Mouse (Mus musculus): ENCODE data around the gene Zscan12. TPM values are rescaled to one million over a fixed set of nuclear protein-coding genes. Genes with fewer than 3 reads are reported as not detected.

Zscan12 gene
- 6.9 and 8.1 TPM in 2 replicates for polyA plus RNA-seq (2014; fragmentation: Nextera tagmentation; extraction: Ambion mirVana)

GRCm38 (mm10) chr13:21362621-21363248 is at the start of gene Zscan12:
Gene Zscan12, plus strand, starts transcription at chr13:21362820.
- Histone ChIP-seq H3K9me3 (ENCODE audit: control insufficient read depth, low read length) (no peaks in the 10 kb centered on the region), H3K27ac (replicated peaks in 1 of 2; ENCODE audit: control insufficient read depth in 1 of 2, insufficient read depth in 1 of 2, low read depth in 2 of 2, low read length in 2 of 2) (peak within 1 kb of the TSS; percentile 85 to 90), H3K4me1 (ENCODE audit: control insufficient read depth in 2 of 2, insufficient read depth in 2 of 2, low read length in 2 of 2) (peaks cover 3 to 18% of the 10 kb centered on the region in 2 experiments), H3K9ac (ENCODE audit: low read length) (peak within 1 kb of the TSS; percentile 88), H3K4me3 (ENCODE audit: control insufficient read depth in 1 of 2, insufficient read depth in 1 of 2, low read depth in 1 of 2, low read length in 2 of 2) (peak within 1 kb of the TSS; percentile 75 to 99), H3K36me3 (ENCODE audit: control insufficient read depth, insufficient read depth, low read length) (peaks cover 13% of the 10 kb centered on the region; the same call in 1 of the 2 replicates), H3K27me3 (ENCODE audit: control insufficient read depth, insufficient read depth, low read length) (no peaks in the 10 kb centered on the region), H3K4me2 (ENCODE audit: low read length) (peak within 1 kb of the TSS; percentile 75)
- WGBS: 1% methylated on average over 29 of the region's 29 CpGs
- ATAC-seq (ENCODE audit: insufficient number of reproducible peaks, insufficient read depth, low FRiP score, low read depth): peak; percentile 98

GRCm38 (mm10) chr13:21312854-21313253 is 49.8 kb upstream of the Zscan12 start:
- 37% methylated on average over 4 of the region's 5 CpGs for WGBS
- ATAC-seq (ENCODE audit: insufficient number of reproducible peaks, insufficient read depth, low FRiP score, low read depth): no peak

GRCm38 (mm10) chr13:21313903-21314302 is 48.7 kb upstream of the Zscan12 start:
- no peaks in the 10 kb centered on the region for H3K27me3 ChIP-seq (ENCODE audit: control insufficient read depth, insufficient read depth, low read length)
- no peak overlapping the region for H3K4me3 ChIP-seq (ENCODE audit: control insufficient read depth in 1 of 2, insufficient read depth in 1 of 2, low read depth in 1 of 2, low read length in 2 of 2)
- no peaks in the 10 kb centered on the region for H3K4me1 ChIP-seq (ENCODE audit: control insufficient read depth in 2 of 2, insufficient read depth in 2 of 2, low read length in 2 of 2)
- no peak overlapping the region for H3K27ac ChIP-seq (replicated peaks in 1 of 2; ENCODE audit: control insufficient read depth in 1 of 2, insufficient read depth in 1 of 2, low read depth in 2 of 2, low read length in 2 of 2)
- no peak overlapping the region for H3K9ac ChIP-seq (ENCODE audit: low read length)
- no peaks in the 10 kb centered on the region for H3K36me3 ChIP-seq (ENCODE audit: control insufficient read depth, insufficient read depth, low read length)
- no peak overlapping the region for H3K4me2 ChIP-seq (ENCODE audit: low read length)
- no peak for ATAC-seq (ENCODE audit: insufficient number of reproducible peaks, insufficient read depth, low FRiP score, low read depth)
- 72% methylated on average over 4 of the region's 4 CpGs for WGBS
- H3K9me3 ChIP-seq (ENCODE audit: control insufficient read depth, low read length): no peaks in the 10 kb centered on the region

More at GRCm38 (mm10) chr13:21312854-21313253, 49.8 kb upstream of the Zscan12 start:
- H3K9ac ChIP-seq (ENCODE audit: low read length): no peak overlapping the region
- H3K36me3 ChIP-seq (ENCODE audit: control insufficient read depth, insufficient read depth, low read length): no peaks in the 10 kb centered on the region
- H3K4me2 ChIP-seq (ENCODE audit: low read length): no peak overlapping the region
- no peak overlapping the region for H3K4me3 ChIP-seq (ENCODE audit: control insufficient read depth in 1 of 2, insufficient read depth in 1 of 2, low read depth in 1 of 2, low read length in 2 of 2)
- no peak overlapping the region for H3K27ac ChIP-seq (replicated peaks in 1 of 2; ENCODE audit: control insufficient read depth in 1 of 2, insufficient read depth in 1 of 2, low read depth in 2 of 2, low read length in 2 of 2)
- H3K4me1 ChIP-seq (ENCODE audit: control insufficient read depth in 2 of 2, insufficient read depth in 2 of 2, low read length in 2 of 2): no peaks in the 10 kb centered on the region
- H3K9me3 ChIP-seq (ENCODE audit: control insufficient read depth, low read length): no peaks in the 10 kb centered on the region
- H3K27me3 ChIP-seq (ENCODE audit: control insufficient read depth, insufficient read depth, low read length): no peaks in the 10 kb centered on the region

GRCm38 (mm10) chr13:21320262-21320661 is 42.4 kb upstream of the Zscan12 start:
- H3K9ac ChIP-seq (ENCODE audit: low read length): no peak overlapping the region
- no peaks in the 10 kb centered on the region; the same call in 1 of the 2 replicates for H3K27me3 ChIP-seq (ENCODE audit: control insufficient read depth, insufficient read depth, low read length)
- H3K9me3 ChIP-seq (ENCODE audit: control insufficient read depth, low read length): no peaks in the 10 kb centered on the region
- no peaks in the 10 kb centered on the region; a peak in 2 of 4 replicates for H3K4me1 ChIP-seq (ENCODE audit: control insufficient read depth in 2 of 2, insufficient read depth in 2 of 2, low read length in 2 of 2)
- H3K36me3 ChIP-seq (ENCODE audit: control insufficient read depth, insufficient read depth, low read length): no peaks in the 10 kb centered on the region
- H3K4me3 ChIP-seq (ENCODE audit: control insufficient read depth in 1 of 2, insufficient read depth in 1 of 2, low read depth in 1 of 2, low read length in 2 of 2): no peak overlapping the region
- no peak overlapping the region for H3K4me2 ChIP-seq (ENCODE audit: low read length)
- no peak overlapping the region for H3K27ac ChIP-seq (replicated peaks in 1 of 2; ENCODE audit: control insufficient read depth in 1 of 2, insufficient read depth in 1 of 2, low read depth in 2 of 2, low read length in 2 of 2)
- WGBS: 39% methylated on average over 3 of the region's 3 CpGs
- no peak for ATAC-seq (ENCODE audit: insufficient number of reproducible peaks, insufficient read depth, low FRiP score, low read depth)

- no peak for ATAC-seq (ENCODE audit: insufficient number of reproducible peaks, insufficient read depth, low FRiP score, low read depth)
- Histone ChIP-seq H3K4me2 (ENCODE audit: low read length) (peak overlapping the region; percentile 66), H3K27ac (replicated peaks in 1 of 2; ENCODE audit: control insufficient read depth in 1 of 2, insufficient read depth in 1 of 2, low read depth in 2 of 2, low read length in 2 of 2) (no peak overlapping the region), H3K9ac (ENCODE audit: low read length) (peak overlapping the region; percentile 60), H3K4me3 (ENCODE audit: control insufficient read depth in 1 of 2, insufficient read depth in 1 of 2, low read depth in 1 of 2, low read length in 2 of 2) (peak overlapping the region; percentile 40 to 51), H3K36me3 (ENCODE audit: control insufficient read depth, insufficient read depth, low read length) (no peaks in the 10 kb centered on the region), H3K4me1 (ENCODE audit: control insufficient read depth in 2 of 2, insufficient read depth in 2 of 2, low read length in 2 of 2) (no peaks in the 10 kb centered on the region; a peak in 2 of 4 replicates), H3K9me3 (ENCODE audit: control insufficient read depth, low read length) (no peaks in the 10 kb centered on the region), H3K27me3 (ENCODE audit: control insufficient read depth, insufficient read depth, low read length) (no peaks in the 10 kb centered on the region; the same call in 1 of the 2 replicates)
- WGBS: 5% methylated on average over 18 of the region's 18 CpGs
Observed at GRCm38 (mm10) chr13:21321890-21322494, 40.6 kb upstream of the Zscan12 start.

- H3K27me3 ChIP-seq (ENCODE audit: control insufficient read depth, insufficient read depth, low read length): no peaks in the 10 kb centered on the region; the same call in 1 of the 2 replicates
- no peak for ATAC-seq (ENCODE audit: insufficient number of reproducible peaks, insufficient read depth, low FRiP score, low read depth)
- no peaks in the 10 kb centered on the region for H3K9me3 ChIP-seq (ENCODE audit: control insufficient read depth, low read length)
- no peaks in the 10 kb centered on the region for H3K36me3 ChIP-seq (ENCODE audit: control insufficient read depth, insufficient read depth, low read length)
- H3K9ac ChIP-seq (ENCODE audit: low read length): peak overlapping the region; percentile 60
- peaks cover 0 to 2% of the 10 kb centered on the region in 2 experiments; a peak in 3 of 4 replicates for H3K4me1 ChIP-seq (ENCODE audit: control insufficient read depth in 2 of 2, insufficient read depth in 2 of 2, low read length in 2 of 2)
- no peak overlapping the region for H3K27ac ChIP-seq (replicated peaks in 1 of 2; ENCODE audit: control insufficient read depth in 1 of 2, insufficient read depth in 1 of 2, low read depth in 2 of 2, low read length in 2 of 2)
- H3K4me2 ChIP-seq (ENCODE audit: low read length): peak overlapping the region; percentile 66
- 19% methylated on average over 18 of the region's 18 CpGs for WGBS
- peak overlapping the region; percentile 15 to 40 for H3K4me3 ChIP-seq (ENCODE audit: control insufficient read depth in 1 of 2, insufficient read depth in 1 of 2, low read depth in 1 of 2, low read length in 2 of 2)
Observed at GRCm38 (mm10) chr13:21322509-21323375, 39.9 kb upstream of the Zscan12 start.

- H3K4me3 ChIP-seq (ENCODE audit: control insufficient read depth in 1 of 2, insufficient read depth in 1 of 2, low read depth in 1 of 2, low read length in 2 of 2): no peak overlapping the region
- no peaks in the 10 kb centered on the region for H3K36me3 ChIP-seq (ENCODE audit: control insufficient read depth, insufficient read depth, low read length)
- no peaks in the 10 kb centered on the region for H3K9me3 ChIP-seq (ENCODE audit: control insufficient read depth, low read length)
- H3K4me1 ChIP-seq (ENCODE audit: control insufficient read depth in 2 of 2, insufficient read depth in 2 of 2, low read length in 2 of 2): peaks cover 0 to 2% of the 10 kb centered on the region in 2 experiments; a peak in 3 of 4 replicates
- no peak overlapping the region for H3K27ac ChIP-seq (replicated peaks in 1 of 2; ENCODE audit: control insufficient read depth in 1 of 2, insufficient read depth in 1 of 2, low read depth in 2 of 2, low read length in 2 of 2)
- 64% methylated on average over 6 of the region's 6 CpGs for WGBS
- peak overlapping the region; percentile 66 for H3K4me2 ChIP-seq (ENCODE audit: low read length)
- H3K9ac ChIP-seq (ENCODE audit: low read length): 0 out of 2 replicates have a peak overlapping the region, but pooled peaks have one; percentile 5
- ATAC-seq (ENCODE audit: insufficient number of reproducible peaks, insufficient read depth, low FRiP score, low read depth): no peak
- no peaks in the 10 kb centered on the region; the same call in 1 of the 2 replicates for H3K27me3 ChIP-seq (ENCODE audit: control insufficient read depth, insufficient read depth, low read length)
Observed at GRCm38 (mm10) chr13:21323405-21323804, 39.2 kb upstream of the Zscan12 start.

Measured in heart, embryonic 14.5 days (tissue).